Mouse (Mus musculus): ENCODE measurements around the gene Slk. TPM values are rescaled to one million over a fixed set of nuclear protein-coding genes. Genes with fewer than 3 reads are reported as not detected.

The Slk gene
- total RNA-seq (2021): 10 to 100 TPM; 41.4 to 51.7 TPM
- long read RNA-seq, experiment 1, full-length matches to known transcripts: 7 of 22 reads
- long read RNA-seq, experiment 1, partial matches to known transcripts: 10 of 22 reads
- long read RNA-seq, experiment 1, other reads (novel, unspliced or antisense): 5 of 22 reads
- long read RNA-seq, experiment 2, full-length matches to known transcripts: 5 of 9 reads
- long read RNA-seq, experiment 2, partial matches to known transcripts: 1 of 9 reads
- long read RNA-seq, experiment 2, other reads (novel, unspliced or antisense): 3 of 9 reads

DNA sequence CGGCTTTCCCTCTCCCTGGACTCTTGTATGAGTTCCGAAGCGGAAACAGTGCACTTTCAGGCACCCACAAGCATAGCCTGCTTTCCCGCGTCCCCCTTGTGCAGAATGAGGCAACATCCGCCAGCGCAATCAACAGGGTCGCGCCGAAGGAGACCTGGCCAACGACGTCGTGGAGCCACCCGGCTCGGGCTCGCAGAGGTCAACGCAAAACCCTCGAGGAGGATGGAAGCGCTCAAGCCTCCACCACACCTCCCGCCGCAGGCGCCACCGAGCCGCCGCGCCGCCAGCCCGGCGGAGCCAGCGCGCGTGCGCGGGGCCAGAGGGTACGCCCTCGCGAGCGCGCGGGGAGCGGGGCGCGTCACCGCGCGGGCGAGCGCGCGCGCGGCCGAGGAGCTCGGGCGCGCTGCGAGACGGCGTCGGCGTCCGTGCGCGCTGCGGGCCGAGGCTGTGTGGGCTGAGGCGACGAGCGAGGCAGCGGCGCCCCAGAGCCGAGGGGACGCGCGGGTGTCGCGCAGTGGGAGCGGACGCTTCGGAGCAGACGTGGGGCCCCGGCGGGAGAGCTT is at the start of gene Slk:
TSS of gene Slk (plus strand) at position 454 of the 563 bp plus-strand sequence.
- DNase-seq: peak; percentile 86

DNA sequence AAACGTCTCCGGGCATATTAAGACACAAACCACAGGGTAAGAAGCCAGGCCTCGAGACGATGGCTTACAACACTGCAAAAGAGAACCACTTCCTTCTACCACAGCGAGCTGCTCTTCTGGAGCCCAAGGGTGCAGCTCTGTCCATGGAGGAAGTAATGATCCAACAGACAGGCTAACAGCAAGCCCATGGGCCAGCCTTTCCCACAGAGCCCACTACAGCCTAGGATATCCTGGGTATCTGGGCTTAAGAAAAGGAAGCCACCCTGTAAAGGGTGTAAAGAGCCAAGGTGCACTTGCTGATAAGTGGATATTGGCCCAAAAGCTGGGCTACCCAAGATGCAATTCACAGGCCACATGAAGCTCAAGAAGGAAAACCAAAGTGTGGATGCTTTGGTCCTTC is 48.2 kb upstream of the Slk start:
- DNase-seq: no peak

DNA sequence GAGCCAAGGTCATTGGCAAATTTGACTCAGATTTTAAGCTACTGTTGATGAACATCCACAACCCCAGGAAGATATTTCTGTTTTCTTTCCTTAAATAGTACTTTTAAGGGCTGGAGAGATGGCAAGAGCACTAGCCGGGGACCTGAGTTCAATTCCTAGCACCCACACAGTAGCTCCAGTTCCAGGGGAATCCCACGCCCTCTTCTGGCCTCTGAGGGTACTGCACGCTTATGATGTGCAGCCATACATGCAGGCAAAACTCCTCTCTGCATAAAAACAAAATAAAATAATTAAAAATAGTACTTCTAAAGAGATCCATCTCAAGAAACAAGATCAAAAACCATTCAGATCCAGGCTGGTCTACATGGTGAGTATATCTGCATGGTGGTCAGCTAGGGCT is 47.0 kb upstream of the Slk start:
- DNase-seq: no peak

DNA sequence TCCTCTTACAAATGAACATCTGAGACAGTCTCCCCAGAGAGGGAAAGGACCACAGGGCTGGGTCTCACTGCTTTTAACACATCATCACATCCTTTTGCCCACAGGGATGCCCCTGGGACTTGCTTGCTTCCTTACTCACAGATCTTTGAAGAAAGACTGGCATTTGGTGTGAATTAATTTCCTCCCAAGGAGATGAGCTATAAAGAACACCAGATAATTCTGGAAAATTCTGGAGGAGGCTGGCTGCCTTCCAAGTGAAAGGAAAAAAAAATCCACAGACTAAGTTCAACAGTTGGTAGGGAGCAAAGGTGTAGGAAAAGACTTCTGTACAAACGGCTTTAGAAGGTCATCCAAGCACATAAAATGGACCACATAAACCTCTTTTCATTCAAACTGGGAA is 45.3 kb upstream of the Slk start:
- no peak for DNase-seq

DNA sequence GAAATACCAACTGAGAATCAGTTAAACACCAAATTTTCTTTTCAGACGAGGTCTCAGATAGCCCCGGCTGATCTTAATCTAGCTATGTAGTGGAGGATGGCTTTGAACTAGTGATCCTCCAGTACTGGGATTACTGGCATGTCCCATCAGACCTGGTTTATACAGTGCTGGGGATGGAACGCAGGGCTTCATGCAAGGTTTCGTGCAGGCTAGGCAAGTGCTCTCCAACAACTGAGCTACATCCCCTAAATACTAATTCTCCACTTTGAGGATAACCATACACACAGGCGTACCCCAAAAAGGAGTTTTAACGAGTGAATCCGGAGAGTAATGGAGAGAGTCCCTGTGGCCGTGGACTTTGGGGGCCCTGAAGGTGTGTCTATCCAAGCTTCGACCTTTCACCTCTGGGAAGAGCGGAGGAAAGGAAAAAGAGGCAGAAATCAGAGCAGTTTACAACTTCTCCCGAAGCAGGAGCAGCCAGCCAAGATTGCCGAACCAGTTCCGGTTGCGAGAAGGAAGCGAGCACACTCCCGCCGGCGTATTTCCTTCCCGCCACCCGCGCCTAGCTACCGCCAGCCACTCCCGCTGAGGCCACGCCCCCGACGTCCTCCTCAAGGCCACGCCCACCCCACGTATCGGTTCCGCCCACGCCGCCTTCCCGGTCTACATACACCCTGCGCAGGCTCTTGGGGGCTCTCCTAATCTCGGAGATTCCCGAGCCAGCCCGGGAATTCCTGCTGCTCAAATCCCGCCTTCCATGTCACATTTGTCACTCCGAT is 42.8 kb upstream of the Slk start:
- DNase-seq: peak; percentile 99

DNA sequence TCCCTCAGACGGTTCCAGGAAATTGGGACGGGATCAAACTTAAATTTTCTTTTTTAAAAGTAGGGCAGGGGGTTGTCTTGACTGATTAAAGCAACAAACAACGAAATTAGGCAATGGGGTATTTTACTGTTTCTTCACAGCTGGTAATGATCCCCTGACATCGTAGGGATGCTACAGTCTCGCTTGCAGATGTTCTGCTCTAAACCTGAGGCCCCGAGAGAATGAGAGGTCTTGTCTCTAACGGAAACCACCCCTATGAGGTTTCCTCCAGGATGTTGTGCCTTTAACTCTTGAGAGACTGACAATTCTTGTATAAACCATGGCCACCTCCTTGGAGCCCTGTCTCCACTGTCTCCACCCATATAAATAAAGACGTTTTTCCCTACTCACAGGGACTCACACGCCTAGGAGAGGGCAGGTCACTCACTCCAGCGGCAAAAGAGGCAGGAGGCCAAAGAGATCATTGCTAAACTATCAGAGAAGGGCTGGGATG is 42.1 kb upstream of the Slk start, which contains the start of gene Stn1:
TSS of gene Stn1 (minus strand) at position 208 of the 493 bp plus-strand sequence.
- peak; percentile 22 for DNase-seq

DNA sequence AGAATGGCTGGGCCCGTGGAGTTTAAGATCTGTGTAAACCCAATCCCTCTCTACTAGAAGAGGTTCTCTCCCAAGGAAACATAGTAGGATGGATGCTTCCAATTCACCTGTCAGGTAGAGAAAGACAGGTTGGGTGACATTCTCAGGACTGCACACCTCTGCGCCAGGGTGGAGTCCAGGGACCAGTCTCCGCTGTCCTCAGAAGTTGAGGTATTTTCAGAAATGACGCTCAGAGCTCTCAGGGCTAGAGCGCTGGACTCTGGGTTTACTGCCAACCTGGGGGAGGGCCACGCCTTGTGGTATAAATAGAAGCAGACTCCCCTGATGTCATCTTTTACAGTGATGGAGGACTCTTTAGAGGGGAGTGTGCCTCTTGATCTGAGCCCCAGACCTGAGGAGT is 41.6 kb upstream of the Slk start:
- DNase-seq: no peak

DNA sequence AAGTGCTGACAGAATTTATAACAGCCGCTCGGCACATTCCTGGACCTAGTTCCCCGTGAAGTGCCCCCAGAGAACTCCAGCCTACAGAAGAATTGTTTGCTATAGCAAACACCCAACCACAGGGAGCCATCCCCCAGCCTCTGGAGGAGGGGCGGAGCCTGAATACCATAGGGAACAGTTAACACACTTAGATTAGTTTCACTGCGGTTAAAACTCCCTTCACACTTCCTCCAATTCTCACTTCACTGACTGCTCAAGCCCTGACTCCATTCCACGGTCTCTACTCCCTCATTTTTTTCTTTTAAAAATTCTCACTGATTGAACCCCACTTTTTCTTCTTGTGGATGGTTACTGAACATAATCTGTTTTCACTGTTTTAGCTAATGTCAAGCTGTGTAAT is 40.7 kb upstream of the Slk start:
- peak; percentile 31 for DNase-seq

DNA sequence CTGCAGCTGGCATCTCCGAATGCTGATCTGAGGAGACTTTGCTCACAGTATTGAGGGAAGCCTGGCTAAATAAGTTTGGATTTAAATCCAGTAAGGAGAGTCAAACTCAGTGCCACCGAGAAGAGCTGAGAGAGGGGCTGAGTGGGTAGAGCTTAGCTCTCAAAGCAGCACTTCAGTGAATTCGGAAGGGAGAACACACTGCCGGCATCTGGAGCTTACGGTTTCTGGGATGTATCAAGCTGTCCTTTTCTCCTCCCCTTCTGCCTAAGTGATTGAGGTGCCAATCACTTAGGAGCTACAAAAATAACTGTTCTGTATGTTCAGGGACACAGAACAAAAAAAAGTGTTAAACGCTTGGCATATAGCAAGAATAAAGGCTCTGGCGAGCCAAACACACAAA is 37.0 kb upstream of the Slk start:
- DNase-seq: no peak

DNA sequence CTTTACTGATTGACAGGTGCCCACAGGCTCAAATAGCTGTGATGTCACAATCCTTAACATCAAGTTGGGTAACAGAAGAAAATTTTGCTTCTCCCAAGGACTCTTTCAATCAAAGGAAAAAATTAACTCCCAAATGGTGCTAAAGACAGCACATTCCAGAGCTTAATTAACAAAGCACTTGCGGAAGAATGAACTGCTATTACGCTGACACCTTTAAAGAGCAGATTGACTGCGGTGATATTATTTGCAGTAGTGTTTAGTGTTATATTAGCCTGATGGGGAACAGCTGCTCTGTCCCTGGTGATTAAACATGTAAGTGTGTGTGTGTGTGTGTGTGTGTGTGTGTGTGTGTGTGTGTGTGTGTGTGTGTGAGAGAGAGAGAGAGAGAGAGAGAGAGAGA is 34.4 kb upstream of the Slk start:
- no peak for DNase-seq

DNA sequence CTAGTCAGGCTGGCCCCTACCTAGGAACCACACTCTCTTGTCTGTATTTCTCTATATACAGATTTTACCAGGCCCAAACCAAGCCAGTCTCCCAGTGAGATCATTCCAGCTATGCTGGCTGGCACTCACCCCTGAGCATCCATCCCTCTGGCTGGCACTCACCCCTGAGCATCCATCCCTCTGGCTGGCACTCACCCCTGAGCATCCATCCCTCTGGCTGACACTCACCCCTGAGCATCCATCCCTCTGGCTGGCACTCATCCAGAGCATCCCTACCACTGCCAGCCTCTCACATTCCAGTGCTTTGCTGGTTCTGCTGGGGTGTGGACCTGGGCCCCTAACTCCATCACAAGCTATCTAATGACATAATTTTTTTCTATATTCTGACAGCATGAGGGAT is 34.0 kb upstream of the Slk start:
- no peak for DNase-seq

DNA sequence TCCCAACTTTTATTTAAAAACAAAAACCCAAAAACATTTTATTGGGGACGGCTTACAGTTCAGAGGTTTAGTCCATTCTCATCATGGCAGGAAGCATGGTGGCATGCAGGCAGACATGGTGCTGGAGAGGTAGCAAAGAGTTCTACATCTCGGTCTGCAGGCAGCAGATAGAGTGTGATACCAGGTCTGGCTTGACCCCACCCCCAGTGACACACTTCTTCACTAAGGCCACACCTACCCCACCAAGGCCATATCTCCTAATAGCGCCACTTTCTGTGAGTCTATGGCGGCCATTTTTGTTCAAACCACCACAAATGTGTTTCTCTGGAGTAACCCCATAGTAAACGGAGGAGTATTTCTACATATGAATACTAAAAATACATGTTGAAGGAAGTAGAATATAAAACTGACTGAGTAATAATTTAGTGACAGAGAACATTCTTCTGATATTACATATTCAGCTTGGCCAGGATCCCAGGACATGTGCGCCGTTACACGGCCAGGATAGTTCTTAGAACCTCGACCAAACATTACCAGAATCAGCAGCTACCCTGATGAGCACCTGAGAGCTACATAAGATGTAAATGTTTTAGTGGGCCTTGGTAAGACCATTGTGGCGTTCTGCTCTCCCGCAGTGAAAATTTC is 30.9 kb upstream of the Slk start:
- DNase-seq: no peak

DNA sequence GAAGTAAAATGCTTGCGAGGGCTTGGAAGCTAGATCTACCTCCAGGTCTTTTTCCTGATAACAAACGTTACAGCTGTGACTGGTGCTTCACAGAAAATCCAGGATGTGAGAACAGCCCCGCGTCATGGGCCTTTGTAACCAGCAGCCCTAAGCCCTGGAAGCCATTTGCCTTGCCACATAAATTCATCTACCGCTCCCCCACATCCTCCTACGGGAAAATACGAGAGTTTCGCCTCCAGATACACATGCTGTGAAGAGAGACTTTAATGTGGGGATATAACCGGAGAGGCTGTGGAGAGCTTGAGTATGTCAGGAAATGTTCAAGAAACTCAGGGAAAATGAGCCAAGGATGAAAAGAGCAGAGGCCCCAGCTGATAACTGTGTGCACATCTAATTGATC is 30.3 kb upstream of the Slk start:
- no peak for DNase-seq

DNA sequence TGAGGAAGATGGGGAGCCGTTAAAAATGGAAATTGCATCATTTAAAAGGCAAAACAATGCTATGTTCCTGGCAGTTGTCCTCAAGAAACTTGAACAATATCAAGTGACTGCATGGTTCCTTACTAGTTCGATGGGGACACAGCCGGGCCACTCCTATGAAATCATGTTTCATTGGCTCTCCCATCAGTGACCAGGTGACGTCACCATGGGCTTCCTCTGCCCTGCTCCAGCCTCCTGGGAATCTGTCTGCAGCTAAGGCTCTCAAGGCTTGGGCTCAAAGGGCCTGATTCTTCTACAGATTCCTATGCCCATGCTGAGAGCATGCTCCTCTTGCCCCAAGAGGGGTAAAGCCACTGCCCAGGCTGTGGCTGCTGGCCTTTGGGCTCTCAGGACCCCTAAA is 29.9 kb upstream of the Slk start:
- DNase-seq: no peak

DNA sequence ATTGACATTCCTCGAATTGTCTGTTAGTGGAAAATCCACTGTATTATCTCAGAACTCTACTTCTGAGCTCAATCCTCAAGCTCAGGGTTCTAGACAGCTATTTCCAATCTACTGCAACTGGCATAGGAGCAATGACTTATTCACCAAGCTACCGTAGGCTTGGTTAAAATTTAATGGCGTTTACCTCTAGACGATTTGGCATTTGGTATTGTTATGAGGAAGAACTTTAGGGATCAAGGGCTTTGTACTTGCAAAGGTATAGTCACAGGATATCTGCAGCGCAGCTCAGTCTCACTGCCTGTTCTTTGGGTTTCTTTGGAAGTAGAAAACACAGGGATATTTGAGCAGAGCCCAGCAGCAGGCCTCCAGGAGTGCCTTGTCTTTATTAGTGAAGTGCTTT is 20.3 kb upstream of the Slk start:
- no peak for DNase-seq

DNA sequence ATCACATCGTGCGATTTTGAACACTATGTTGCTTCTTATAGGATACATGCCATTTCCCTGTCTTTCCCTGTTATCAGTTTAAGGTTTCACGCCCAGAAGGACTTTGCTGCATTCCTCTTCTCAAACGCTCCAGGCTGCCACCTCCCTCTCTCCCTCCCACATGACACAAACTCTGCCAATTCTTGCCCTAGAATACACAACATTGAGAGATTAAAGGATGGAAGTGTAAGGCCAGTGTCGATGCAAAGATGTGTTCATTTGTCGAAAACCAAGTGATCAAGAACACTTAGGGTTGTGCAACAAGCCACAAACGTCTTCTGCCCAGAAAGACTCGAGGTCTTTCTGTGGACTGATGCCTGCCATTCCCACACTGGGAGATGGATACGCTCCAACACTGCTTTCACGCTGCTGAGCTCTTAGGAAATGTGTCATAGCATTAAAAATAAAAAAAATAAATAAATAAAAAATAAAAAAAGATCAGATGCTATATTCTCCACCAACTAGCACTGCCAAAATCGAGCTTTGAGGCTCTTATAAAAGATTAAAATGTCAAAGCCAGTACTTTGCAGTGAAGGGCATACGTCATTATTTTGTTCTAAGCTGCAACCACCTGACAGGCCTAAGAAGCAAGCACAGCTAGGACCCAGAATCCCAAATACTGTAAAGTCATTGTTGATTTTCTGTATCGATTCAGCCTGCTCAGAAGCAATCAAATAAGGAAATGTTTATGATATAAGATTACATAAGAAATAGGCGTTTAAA is 19.5 kb upstream of the Slk start:
- DNase-seq: no peak

DNA sequence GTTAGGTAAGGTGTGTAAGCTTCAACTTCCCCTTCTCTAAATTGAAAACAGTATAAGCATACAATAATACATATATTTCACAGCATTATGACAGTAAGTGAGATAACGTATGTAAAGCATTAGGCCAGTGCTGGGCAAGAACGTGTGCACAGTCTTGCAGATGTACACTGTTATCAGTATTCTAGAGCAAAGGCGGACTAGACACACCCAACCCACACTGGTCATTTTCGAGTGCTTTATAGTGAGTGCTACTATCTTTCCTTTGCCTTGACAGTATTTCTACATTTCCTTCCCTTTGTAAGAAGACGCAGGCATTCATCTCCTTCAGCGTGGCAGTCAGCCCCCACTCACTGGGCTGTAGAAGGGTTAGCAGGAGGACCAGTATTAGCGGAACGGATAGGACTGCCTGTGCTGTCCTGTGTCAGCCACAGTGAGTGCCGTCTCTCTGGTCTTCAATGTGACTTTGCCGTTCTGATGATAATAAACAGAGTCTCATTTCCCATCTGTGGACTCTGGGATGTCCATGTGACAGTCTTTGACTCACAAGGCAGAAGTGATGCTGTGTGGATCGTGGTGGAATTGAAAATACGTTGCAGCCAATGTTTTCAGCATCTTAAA is 18.8 kb upstream of the Slk start:
- DNase-seq: no peak

DNA sequence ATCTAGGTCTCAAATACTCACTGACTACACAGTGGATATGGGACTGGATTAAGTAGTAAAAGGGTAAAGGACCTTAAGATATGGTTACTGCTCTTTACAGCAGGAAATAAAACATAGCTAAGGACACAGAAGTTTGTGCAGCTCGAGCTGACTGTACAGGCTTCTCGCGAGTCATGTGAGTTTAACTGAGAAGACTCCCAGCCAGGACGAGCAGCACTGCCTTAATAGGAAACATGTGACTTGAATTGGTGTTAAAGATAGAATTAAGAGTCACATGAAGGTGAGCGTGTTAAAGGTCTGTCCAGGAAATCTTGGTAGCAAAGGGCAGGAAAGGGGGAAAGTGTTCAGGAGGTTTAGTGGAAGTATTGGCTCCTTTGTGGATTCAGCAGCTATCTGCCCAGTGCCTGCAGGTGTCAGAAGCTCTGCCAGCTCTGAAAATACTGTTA is 17.5 kb upstream of the Slk start:
- DNase-seq: no peak

DNA sequence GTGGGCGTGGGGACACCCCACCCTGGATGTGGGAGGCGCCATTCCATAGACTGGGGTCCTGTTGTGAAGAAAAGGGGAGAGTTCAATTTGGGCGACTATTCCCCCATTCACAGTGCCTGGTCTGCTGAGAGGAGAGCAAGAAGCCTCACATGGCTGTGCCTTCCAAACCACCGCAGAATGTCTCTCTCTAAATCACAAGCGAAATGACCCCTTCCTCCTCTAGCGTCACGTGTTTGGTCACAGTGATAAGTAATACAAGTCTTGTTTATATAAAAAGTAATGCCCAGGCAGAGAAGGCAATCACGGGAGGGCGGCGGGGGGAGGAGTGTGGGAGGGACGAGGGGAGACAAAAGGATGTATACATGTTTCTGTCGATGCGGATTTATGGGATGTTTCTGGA is 15.8 kb upstream of the Slk start:
- no peak for DNase-seq

DNA sequence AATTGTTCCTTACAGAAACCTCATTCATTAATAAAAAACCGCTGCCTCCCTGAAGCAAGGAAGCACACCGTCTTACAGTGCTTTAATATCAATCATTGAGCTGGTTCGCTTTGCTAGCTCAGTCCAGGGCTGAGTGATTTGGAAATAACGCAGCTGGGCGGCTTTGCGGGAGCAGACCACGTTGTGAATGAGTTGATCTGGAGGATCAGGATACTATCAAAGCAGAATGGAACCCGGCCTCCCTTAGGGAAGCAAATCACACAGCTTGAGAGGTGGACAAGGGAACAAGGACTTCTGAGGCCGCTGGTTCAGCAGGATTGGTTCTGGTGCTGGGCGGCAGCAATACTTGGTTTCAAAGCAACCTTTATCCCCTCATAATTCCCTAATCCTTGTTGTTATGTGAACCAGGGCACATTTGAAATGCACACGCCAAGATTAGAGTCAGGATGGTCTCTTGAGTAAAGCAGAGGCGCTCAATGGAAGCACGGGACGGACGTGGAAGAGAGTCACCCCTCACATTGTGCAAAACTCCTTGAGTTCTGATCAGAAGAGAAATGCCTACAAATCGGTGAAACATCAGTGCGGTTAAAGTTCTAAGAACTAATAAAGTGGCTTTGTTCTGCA is 14.3 kb upstream of the Slk start:
- DNase-seq: no peak

DNA sequence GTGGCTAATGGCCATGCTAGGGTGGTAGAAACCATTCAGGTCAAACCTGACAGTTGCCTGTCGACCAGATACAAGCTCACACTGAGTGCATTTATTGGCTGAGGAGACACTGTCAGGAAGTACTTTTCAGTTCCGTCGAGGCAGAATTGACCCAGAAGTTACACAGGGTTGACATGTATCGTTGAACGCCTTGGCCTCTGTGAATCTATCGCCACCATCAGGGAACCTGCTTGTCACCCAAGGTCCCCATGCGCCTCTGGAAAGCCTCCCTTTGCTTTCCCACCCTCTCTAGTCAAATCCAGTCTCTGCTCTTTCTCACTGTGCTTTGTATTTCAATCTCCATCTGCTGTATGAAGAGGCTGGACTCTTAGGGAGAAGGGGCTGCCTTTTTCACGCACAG is 13.5 kb upstream of the Slk start:
- DNase-seq: no peak
